Comparison of ENCODE assay signal across 26 mouse cellular contexts in genomic region chr15:78299641-78300040, GRCm38 (mm10). TPM values are rescaled to one million over a fixed set of nuclear protein-coding genes. Genes with fewer than 3 reads are reported as not detected.
DNase-seq lines count a peak whose midpoint lies in the region; ATAC-seq and TF ChIP-seq lines count a peak whose summit lies in the region.
"Had no signal": no experiment of that assay in that cellular context is flagged by ENCODE, and none has a peak within 500 bp of the region (broad histone marks: within the 10 kb centered on the region; RNA-seq: fewer than 3 reads in every experiment).

No protein-coding gene starts in this region.

- TF ChIP-seq EP300 in CH12.LX (IDR thresholded peaks at IDR 0.05; ENCODE audit: low read length): peak; percentile 59; the same call in 1 of the 2 replicates

- no peaks in the 10 kb centered on the region for H3K27me3 ChIP-seq in CH12.LX (replicated peaks)
- H3K27me3 ChIP-seq: embryonic facial prominence, embryonic 12.5 days; embryonic facial prominence, embryonic 15.5 days; forebrain, embryonic 15.5 days; hindbrain, embryonic 13.5 days had no signal

- peak; percentile 74 for ATAC-seq in granulocyte monocyte progenitor cell, adult 5-6 weeks (replicated peaks; ENCODE audit: poor library complexity, severe bottlenecking)
- peak; percentile 47 for ATAC-seq in megakaryocyte, adult 5-6 weeks (ENCODE audit: poor library complexity, severe bottlenecking)
- ATAC-seq: activated CD4-positive, CD25-positive, alpha-beta regulatory T cell, adult 4 months; CD4-positive, CD25-positive, alpha-beta regulatory T cell, adult 4 months; forebrain, embryonic 15.5 days; hindbrain, embryonic 16.5 days; intestine, embryonic 16.5 days had no signal

- TF ChIP-seq CTCF in CH12.LX (conservative IDR thresholded peaks at IDR 0.05 in 1 of 2, IDR thresholded peaks at IDR 0.05 in 1 of 2; ENCODE audit: low read depth in 2 of 2, low read length in 2 of 2): no peak

- no peak overlapping the region for H3K4me3 ChIP-seq in CH12.LX (replicated peaks in 1 of 3; ENCODE audit: low read depth in 2 of 3, low read length in 2 of 3, poor library complexity in 1 of 3)
- H3K4me3 ChIP-seq: embryonic facial prominence, embryonic 12.5 days; embryonic facial prominence, embryonic 15.5 days; forebrain, embryonic 15.5 days; hindbrain, embryonic 10.5 days; hindbrain, embryonic 13.5 days had no signal

- peaks cover 34 to 40% of the 10 kb centered on the region in 2 experiments for H3K36me3 ChIP-seq in CH12.LX (replicated peaks in 1 of 2; ENCODE audit: control insufficient read depth in 1 of 2, insufficient read depth in 1 of 2, low read length in 1 of 2)
- H3K36me3 ChIP-seq: embryonic facial prominence, embryonic 12.5 days; embryonic facial prominence, embryonic 15.5 days; forebrain, embryonic 15.5 days; hindbrain, embryonic 10.5 days; hindbrain, embryonic 13.5 days had no signal

- H3K27ac ChIP-seq in CH12.LX (ENCODE audit: insufficient read depth, low read depth): peak overlapping the region; percentile 97
- H3K27ac ChIP-seq: embryonic facial prominence, embryonic 12.5 days; embryonic facial prominence, embryonic 15.5 days; forebrain, embryonic 15.5 days; hindbrain, embryonic 10.5 days; hindbrain, embryonic 13.5 days had no signal

- dilution Hi-C loops in CH12.LX (cut with MboI; ENCODE audit: extremely low pct_ligation_motif_present, extremely low pct_unique_long_range_greater_than_20kb, low sequenced_read_pairs): no loop called here

- peaks cover 40 to 74% of the 10 kb centered on the region in 2 experiments for H3K4me1 ChIP-seq in CH12.LX (ENCODE audit: control insufficient read depth in 1 of 2, insufficient read depth in 2 of 2)
- H3K4me1 ChIP-seq: embryonic facial prominence, embryonic 12.5 days; embryonic facial prominence, embryonic 15.5 days; forebrain, embryonic 15.5 days; hindbrain, embryonic 10.5 days; hindbrain, embryonic 13.5 days had no signal

- peak; percentile 47 for DNase-seq in CH12.LX (ENCODE audit: extremely low read depth)
- no peak for DNase-seq in liver
- DNase-seq in cerebellum, postnatal 4 days (ENCODE audit: low spot score in 2 of 2): no peak
- no peak for DNase-seq in adrenal gland, postnatal 10 days
- DNase-seq: adrenal gland, adult 8-10 months; adrenal gland, postnatal 36 days; cerebellum, adult 11-12 months; cerebellum, adult 8-10 months; cerebellum, postnatal 10 days; cerebellum, postnatal 36 days; gastrocnemius, postnatal 10 days; gastrocnemius, postnatal 36 days; heart, adult 11 months; kidney, adult 18-20 months had no signal

- H3K79me2 ChIP-seq in CH12.LX (replicated peaks; ENCODE audit: control insufficient read depth, extremely low read depth, insufficient read depth, poor library complexity, severe bottlenecking): peaks cover 19% of the 10 kb centered on the region

- TF ChIP-seq POLR2A in CH12.LX (IDR thresholded peaks at IDR 0.05; ENCODE audit: low read depth, low read length): no peak

- in situ Hi-C loops in CH12.LX (cut with MboI; ENCODE audit: low pct_ligation_motif_present, low pct_unique_long_range_greater_than_20kb, low sequenced_read_pairs): no loop called here

- H3K9ac ChIP-seq in CH12.LX (ENCODE audit: insufficient read depth, low read depth): peak overlapping the region; percentile 33; the same call in 1 of the 2 replicates
- H3K9ac ChIP-seq: embryonic facial prominence, embryonic 12.5 days; embryonic facial prominence, embryonic 15.5 days; forebrain, embryonic 15.5 days; hindbrain, embryonic 13.5 days had no signal

- peak overlapping the region; percentile 45; the same call in 1 of the 2 replicates for H3K4me2 ChIP-seq in CH12.LX (ENCODE audit: insufficient read depth, low read depth, poor library complexity, severe bottlenecking)
- H3K4me2 ChIP-seq: embryonic facial prominence, embryonic 12.5 days; embryonic facial prominence, embryonic 15.5 days; forebrain, embryonic 15.5 days; heart, embryonic 11.5 days; hindbrain, embryonic 13.5 days had no signal

- TF ChIP-seq RAD21 in CH12.LX (IDR thresholded peaks at IDR 0.05; ENCODE audit: low read depth, low read length): no peak

- no peaks in the 10 kb centered on the region for H3K9me3 ChIP-seq in CH12.LX (replicated peaks; ENCODE audit: low read length)
- H3K9me3 ChIP-seq: embryonic facial prominence, embryonic 12.5 days; embryonic facial prominence, embryonic 15.5 days; forebrain, embryonic 15.5 days; hindbrain, embryonic 10.5 days; hindbrain, embryonic 13.5 days had no signal

TF ChIP-seq in CH12.LX, 34 proteins besides CTCF, POLR2A, EP300 and RAD21:
- TF ChIP-seq ZNF384 (IDR thresholded peaks at IDR 0.05; ENCODE audit: low read depth, low read length): no peak
- TF ChIP-seq BHLHE40 (IDR thresholded peaks at IDR 0.05; ENCODE audit: low read depth, low read length): 0 out of 2 replicates have a peak, but pooled peaks have one; percentile 5
- TF ChIP-seq ETS1 (conservative IDR thresholded peaks at IDR 0.05; ENCODE audit: low read depth, low read length): peak; percentile 29; the same call in 1 of the 2 replicates
- TF ChIP-seq KAT2A (IDR thresholded peaks at IDR 0.05; ENCODE audit: insufficient replicate concordance, low read length): no peak
- peak; percentile 74 for TF ChIP-seq ELF1 (IDR thresholded peaks at IDR 0.05; ENCODE audit: low read depth, low read length)
- TF ChIP-seq TBP (conservative IDR thresholded peaks at IDR 0.05; ENCODE audit: low read depth, low read length): 0 out of 2 replicates have a peak, but pooled peaks have one; percentile 42
- 0 out of 2 replicates have a peak, but pooled peaks have one; percentile 38 for TF ChIP-seq IRF4 (IDR thresholded peaks at IDR 0.05; ENCODE audit: low read depth, low read length)
- TF ChIP-seq NELFE (IDR thresholded peaks at IDR 0.05; ENCODE audit: low read depth, low read length): no peak
- peak; percentile 69 for TF ChIP-seq TCF12 (IDR thresholded peaks at IDR 0.05; ENCODE audit: low read depth, low read length)
- 0 out of 2 replicates have a peak, but pooled peaks have one; percentile 37 for TF ChIP-seq MYC (IDR thresholded peaks at IDR 0.05; ENCODE audit: low read depth, low read length)

RNA-seq across cellular contexts. Expression of gene Csf2rb2, which starts 5.9 kb away (rescaled TPM):
- 15.6 and 21.6 TPM in 2 replicates for total RNA-seq in CH12.LX (2012; rRNA removed)
- 9.9 and 14.8 TPM in 2 replicates for total RNA-seq in CH12.LX (2014; rRNA removed)
- polyA plus RNA-seq in CH12.LX (2012; ENCODE audit: insufficient read length, low read depth): 56.5 and 56.6 TPM in 2 replicates
- 7.8 and 10.7 TPM in 2 replicates for total RNA-seq in granulocyte monocyte progenitor cell, adult 5-6 weeks (2014; fragmentation: Nextera tagmentation)
- 1.6 and 4.1 TPM in 2 replicates for total RNA-seq in granulocyte monocyte progenitor cell, adult 5-6 weeks (2017)
- 34.0 and 38.5 TPM in 2 replicates for total RNA-seq in megakaryocyte, adult 5-6 weeks (2015)
- 8.2 and 12.2 TPM in 2 replicates for total RNA-seq in megakaryocyte, adult 5-6 weeks (2017)
- total RNA-seq in adrenal gland, postnatal 10 days (2021): 1 to 10 TPM; 5.8 to 6.3 TPM
- polyA plus RNA-seq: activated CD4-positive, CD25-positive, alpha-beta regulatory T cell, adult 4 months had no signal

RNA-seq across cellular contexts. Expression of gene Csf2rb, which starts 25.9 kb away (rescaled TPM):
- total RNA-seq in CH12.LX (2012; rRNA removed) (146 and 179 TPM in 2 replicates), CH12.LX (2014; rRNA removed) (124 and 134 TPM in 2 replicates)
- 222 and 269 TPM in 2 replicates for polyA plus RNA-seq in CH12.LX (2012; ENCODE audit: insufficient read length, low read depth)
- 90.5 and 114 TPM in 2 replicates for total RNA-seq in granulocyte monocyte progenitor cell, adult 5-6 weeks (2014; fragmentation: Nextera tagmentation)
- 57.3 and 137 TPM in 2 replicates for total RNA-seq in granulocyte monocyte progenitor cell, adult 5-6 weeks (2017)
- 149 and 170 TPM in 2 replicates for total RNA-seq in megakaryocyte, adult 5-6 weeks (2015)
- total RNA-seq in megakaryocyte, adult 5-6 weeks (2017): 140 and 184 TPM in 2 replicates
- total RNA-seq in adrenal gland, postnatal 10 days (2021): 10 to 100 TPM; 18.4 to 20.1 TPM

RNA-seq across cellular contexts. Expression of gene Ncf4, which starts 55.0 kb away (rescaled TPM):
- total RNA-seq in CH12.LX (2012; rRNA removed): 213 and 339 TPM in 2 replicates
- total RNA-seq in CH12.LX (2014; rRNA removed): 177 and 188 TPM in 2 replicates
- 118 and 145 TPM in 2 replicates for polyA plus RNA-seq in CH12.LX (2012; ENCODE audit: insufficient read length, low read depth)
- 122 and 173 TPM in 2 replicates for total RNA-seq in granulocyte monocyte progenitor cell, adult 5-6 weeks (2014; fragmentation: Nextera tagmentation)
- total RNA-seq in granulocyte monocyte progenitor cell, adult 5-6 weeks (2017): 73.5 and 77.6 TPM in 2 replicates
- total RNA-seq in megakaryocyte, adult 5-6 weeks (2015): 367 and 392 TPM in 2 replicates
- total RNA-seq in megakaryocyte, adult 5-6 weeks (2017): 250 and 266 TPM in 2 replicates
- total RNA-seq in adrenal gland, postnatal 10 days (2021): 1 to 10 TPM; 4.1 to 6.3 TPM

Comparison
In these comparisons a context has a peak if more than half of its experiments do, and no peak if none do; other contexts are left out.
1. RNA of gene Ncf4, which starts 55.0 kb away (total RNA-seq): 250 to 392 TPM in megakaryocyte, adult 5-6 weeks, 177 to 339 TPM in CH12.LX and 73.5 to 173 TPM in granulocyte monocyte progenitor cell, adult 5-6 weeks; 4.1 to 6.3 TPM in adrenal gland, postnatal 10 days; every median in the first group is over 10 times any median in the second.